Mouse (Mus musculus): ENCODE data around the gene Cdc37l1.

Gene Cdc37l1

GRCm38 (mm10) chr19:28990194-28990589, at the start of gene Cdc37l1:
Gene Cdc37l1 (plus strand): TSS chr19:28990352.
- in situ Hi-C loops (cut with MboI; ENCODE audit: low sequenced_read_pairs) = no loop called here

GRCm38 (mm10) chr19:28941271-28941670, 48.9 kb upstream of the Cdc37l1 start:
- in situ Hi-C loops (cut with MboI; ENCODE audit: low sequenced_read_pairs) = no loop called here

- in situ Hi-C loops (cut with MboI; ENCODE audit: low sequenced_read_pairs) = no loop called here
Observed at GRCm38 (mm10) chr19:28946782-28947181, 43.4 kb upstream of the Cdc37l1 start.

- in situ Hi-C loops (cut with MboI; ENCODE audit: low sequenced_read_pairs) = no loop called here
Observed at GRCm38 (mm10) chr19:28947311-28947710, 42.8 kb upstream of the Cdc37l1 start.

- in situ Hi-C loops (cut with MboI; ENCODE audit: low sequenced_read_pairs) = no loop called here
Observed at GRCm38 (mm10) chr19:28951251-28951650, 38.9 kb upstream of the Cdc37l1 start.

GRCm38 (mm10) chr19:28963113-28963512, 27.0 kb upstream of the Cdc37l1 start:
- in situ Hi-C loops (cut with MboI; ENCODE audit: low sequenced_read_pairs) = no loop called here

- in situ Hi-C loops (cut with MboI; ENCODE audit: low sequenced_read_pairs) = no loop called here
Observed at GRCm38 (mm10) chr19:28963513-28963841, 26.7 kb upstream of the Cdc37l1 start.

- in situ Hi-C loops (cut with MboI; ENCODE audit: low sequenced_read_pairs) = no loop called here
Observed at GRCm38 (mm10) chr19:28963842-28964551, 26.2 kb upstream of the Cdc37l1 start, which contains the start of gene Plpp6. Gene Plpp6 (plus strand): TSS chr19:28963953.

- in situ Hi-C loops (cut with MboI; ENCODE audit: low sequenced_read_pairs) = no loop called here
Observed at GRCm38 (mm10) chr19:28964552-28964903, 25.6 kb upstream of the Cdc37l1 start.

- in situ Hi-C loops (cut with MboI; ENCODE audit: low sequenced_read_pairs) = no loop called here
Observed at GRCm38 (mm10) chr19:28967652-28968051, 22.5 kb upstream of the Cdc37l1 start, which contains the start of gene 4430402I18Rik. Gene 4430402I18Rik (minus strand): TSS chr19:28967800.

- in situ Hi-C loops (cut with MboI; ENCODE audit: low sequenced_read_pairs) = no loop called here
Observed at GRCm38 (mm10) chr19:28968178-28968577, 22.0 kb upstream of the Cdc37l1 start.

- in situ Hi-C loops (cut with MboI; ENCODE audit: low sequenced_read_pairs) = no loop called here
Observed at GRCm38 (mm10) chr19:28969231-28969630, 20.9 kb upstream of the Cdc37l1 start.

GRCm38 (mm10) chr19:28970251-28970650, 19.9 kb upstream of the Cdc37l1 start:
- in situ Hi-C loops (cut with MboI; ENCODE audit: low sequenced_read_pairs) = no loop called here

GRCm38 (mm10) chr19:28974862-28975611, 15.1 kb upstream of the Cdc37l1 start:
- in situ Hi-C loops (cut with MboI; ENCODE audit: low sequenced_read_pairs) = no loop called here

- in situ Hi-C loops (cut with MboI; ENCODE audit: low sequenced_read_pairs) = no loop called here
Observed at GRCm38 (mm10) chr19:28982617-28983016, 7.5 kb upstream of the Cdc37l1 start.

GRCm38 (mm10) chr19:28989515-28989914, 637 bp upstream of the Cdc37l1 start:
- in situ Hi-C loops (cut with MboI; ENCODE audit: low sequenced_read_pairs) = no loop called here

GRCm38 (mm10) chr19:28990590-28991221, 554 bp downstream of the Cdc37l1 start:
- in situ Hi-C loops (cut with MboI; ENCODE audit: low sequenced_read_pairs) = no loop called here

GRCm38 (mm10) chr19:28991391-28991790, 1.2 kb downstream of the Cdc37l1 start:
- in situ Hi-C loops (cut with MboI; ENCODE audit: low sequenced_read_pairs) = no loop called here

GRCm38 (mm10) chr19:28994870-28995269, 4.7 kb downstream of the Cdc37l1 start:
- in situ Hi-C loops (cut with MboI; ENCODE audit: low sequenced_read_pairs) = no loop called here

GRCm38 (mm10) chr19:28995366-28995765, 5.2 kb downstream of the Cdc37l1 start:
- in situ Hi-C loops (cut with MboI; ENCODE audit: low sequenced_read_pairs) = no loop called here

- in situ Hi-C loops (cut with MboI; ENCODE audit: low sequenced_read_pairs) = no loop called here
Observed at GRCm38 (mm10) chr19:28997976-28998630, 8.0 kb downstream of the Cdc37l1 start.

All from CH12F3 (cell line).